Mouse (Mus musculus) NIH3T3 (cell line): Measurements from ENCODE around the gene Gm11146.

Experiments used
- DNase-seq: peaks from one replicate; pipeline ENCODE4 v3.0.0-alpha.2; 2012; ENCODE audit warnings: low read depth

Gene Gm11146

GRCm38 (mm10) chr16:77556446-77557105, 45.3 kb downstream of the Gm11146 start:
- DNase-seq, result no peak

DNA sequence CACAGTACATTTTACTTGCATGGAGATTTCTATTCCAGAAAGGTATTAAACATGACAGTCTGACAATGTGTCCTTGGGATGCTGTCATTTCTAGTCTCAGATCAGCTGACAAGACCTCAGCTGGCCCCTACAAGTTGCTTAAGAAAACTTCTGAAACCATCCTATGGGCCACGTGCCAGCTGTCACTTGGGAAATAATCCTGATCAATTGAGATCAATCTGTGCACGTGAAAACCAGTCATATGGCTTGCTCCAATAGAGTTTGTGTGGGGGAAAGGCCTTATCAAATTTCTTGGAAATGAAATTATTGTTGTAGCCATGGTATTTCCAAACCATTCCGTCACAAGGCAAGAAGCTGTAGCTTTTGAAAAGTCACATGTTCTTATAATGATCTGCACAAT, 50.8 kb downstream of the Gm11146 start:
- DNase-seq, result no peak
